Mouse (Mus musculus) brown adipose tissue, adult 24 weeks (tissue): ENCODE data around the gene Ttc16. TPM values are rescaled to one million over a fixed set of nuclear protein-coding genes. Genes with fewer than 3 reads are reported as not detected.

Source experiments
- H3K27ac ChIP-seq: fragments of 200-500 bp; replicated peaks from 2 replicates; pipeline ENCODE4 v1.5.1; 2012; ENCODE audit warnings: low read depth, mild to moderate bottlenecking, low read length
- H3K4me1 ChIP-seq: fragments of 200-500 bp; 2 replicates; pipeline ENCODE4 v1.6.1; 2012; ENCODE audit warnings: low read length, mixed read lengths; ENCODE audit not compliant: control insufficient read depth, insufficient read depth, insufficient read length
- H3K4me3 ChIP-seq: fragments of 200-500 bp; 2 replicates; pipeline ENCODE4 v1.5.1; 2012; ENCODE audit warnings: low read depth, mild to moderate bottlenecking, low read length, moderate library complexity; ENCODE audit not compliant: insufficient read depth
- polyA plus RNA-seq: library from polyadenylated mRNA; stranded (reverse); fragments of >200 nt; gene quantifications from 2 replicates; pipeline ENCODE4 v1.2.4, GENCODE M21; 2012; ENCODE audit not compliant: missing spikeins, insufficient read depth, insufficient read length

Ttc16 gene
- polyA plus RNA-seq, 1 experiment, result not detected

DNA sequence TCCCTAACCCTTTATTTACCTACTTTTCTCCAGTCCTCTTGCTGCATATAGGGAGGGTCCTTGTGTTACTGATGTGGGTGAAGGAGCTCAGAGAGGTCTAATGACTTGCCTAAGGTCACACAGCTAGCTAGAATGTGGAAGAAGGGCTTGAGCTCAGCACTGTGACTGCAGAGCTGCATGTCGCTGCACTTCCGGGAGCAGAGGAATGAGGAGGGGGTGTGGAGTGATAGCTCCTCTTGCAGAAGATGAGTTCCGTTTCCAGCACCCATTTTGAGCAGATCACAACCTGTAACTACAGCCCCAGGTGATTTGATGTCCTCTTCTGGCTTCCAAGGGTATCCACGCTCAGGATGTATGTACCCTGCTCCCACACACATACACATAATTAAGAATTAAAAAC, 51.3 kb downstream of the Ttc16 start:
- no peak overlapping the region for H3K27ac ChIP-seq
- H3K4me1 ChIP-seq, result peaks cover 2% of the 10 kb centered on the region; the same call in 1 of the 2 replicates
- no peak overlapping the region for H3K4me3 ChIP-seq

DNA sequence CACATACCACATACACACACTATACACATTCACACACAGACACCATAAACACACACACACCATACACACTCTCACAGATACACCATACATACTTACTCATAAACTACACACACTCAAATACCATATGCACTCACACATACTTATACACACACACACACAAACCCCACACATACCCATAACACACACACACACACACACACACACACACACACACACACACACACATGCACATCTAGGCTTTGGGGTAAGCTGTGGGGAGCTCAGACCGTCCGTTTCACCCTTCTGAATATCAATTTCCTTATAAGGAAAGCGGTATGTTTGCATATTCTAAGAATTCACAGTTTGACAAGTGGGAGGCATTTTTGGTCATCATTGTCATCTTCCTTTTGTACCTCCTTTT, 52.9 kb downstream of the Ttc16 start:
- no peak overlapping the region for H3K27ac ChIP-seq
- peaks cover 2% of the 10 kb centered on the region; the same call in 1 of the 2 replicates for H3K4me1 ChIP-seq
- no peak overlapping the region for H3K4me3 ChIP-seq

DNA sequence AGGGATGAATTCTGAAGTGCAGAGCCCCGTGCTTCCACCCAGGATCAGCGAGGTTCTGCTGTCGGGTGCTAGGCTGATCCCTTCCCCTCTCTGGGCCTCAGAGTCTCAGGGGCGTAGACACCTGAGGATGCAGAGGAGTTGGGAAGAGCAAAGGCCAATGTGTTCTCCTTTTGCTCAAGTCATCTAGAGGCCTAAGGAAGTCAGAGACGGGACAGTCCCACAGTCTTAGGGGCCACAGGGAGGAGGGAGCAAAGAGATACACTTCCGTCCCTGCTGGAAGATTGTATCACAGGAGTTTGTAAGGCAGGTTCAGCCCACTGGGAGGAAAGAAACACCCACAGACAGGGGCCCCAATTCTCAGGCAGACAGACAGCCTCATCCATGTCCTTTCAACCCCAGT, 53.4 kb downstream of the Ttc16 start:
- peaks cover 2% of the 10 kb centered on the region; the same call in 1 of the 2 replicates for H3K4me1 ChIP-seq
- no peak overlapping the region for H3K27ac ChIP-seq
- no peak overlapping the region for H3K4me3 ChIP-seq

DNA sequence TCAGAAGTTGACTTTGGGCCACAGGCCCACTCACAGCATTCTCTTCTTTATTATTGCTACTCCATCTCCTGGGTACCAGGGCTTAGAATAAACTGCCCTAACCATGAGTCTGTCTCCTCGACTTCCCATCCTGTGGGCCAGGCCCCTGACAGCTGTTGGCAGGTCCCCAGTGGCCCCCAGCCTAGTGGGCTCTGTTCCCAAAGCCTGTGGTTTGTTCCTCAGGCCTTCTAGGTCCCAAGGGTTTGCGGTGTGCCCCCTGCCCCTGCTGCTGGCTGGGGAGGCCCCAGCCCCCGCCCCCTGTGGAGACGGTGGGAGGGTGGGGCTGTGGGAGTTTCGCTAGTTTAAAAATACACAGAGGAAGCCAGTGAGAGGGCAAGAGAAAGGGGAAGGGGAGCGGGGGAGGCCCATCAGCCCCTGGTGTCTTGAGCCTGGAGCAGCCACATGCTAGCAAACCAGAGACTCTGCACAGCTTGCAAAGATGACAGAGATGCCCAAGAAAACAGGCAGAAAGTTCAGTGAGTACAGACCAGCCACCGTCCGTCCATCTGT, 54.7 kb downstream of the Ttc16 start, which contains the start of gene Sh2d3c:
Gene Sh2d3c, plus strand, starts transcription at position 375 of the 549 bp plus-strand sequence.
- no peak within 1 kb of the TSS for H3K27ac ChIP-seq
- H3K4me1 ChIP-seq, result peaks cover 2% of the 10 kb centered on the region; the same call in 1 of the 2 replicates
- peak within 1 kb of the TSS; percentile 2 for H3K4me3 ChIP-seq

DNA sequence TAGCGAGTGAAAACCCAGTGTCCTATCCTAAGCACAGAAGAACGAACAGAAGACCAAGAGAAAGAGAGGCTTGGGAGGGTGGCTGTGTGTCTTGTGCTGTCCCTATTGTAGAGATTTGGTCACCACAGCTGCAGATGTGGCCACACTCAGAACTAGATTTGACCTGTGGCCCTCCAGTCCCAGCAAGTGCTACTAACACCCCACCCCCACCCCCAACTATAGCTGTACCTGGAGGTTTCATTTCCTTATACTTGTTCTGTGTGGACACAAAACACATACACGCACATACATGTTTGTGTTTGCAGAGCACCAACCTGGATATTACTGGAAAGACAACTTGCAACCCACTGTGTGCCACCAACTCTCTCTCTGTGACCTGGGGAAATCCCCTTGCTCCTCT, 55.4 kb downstream of the Ttc16 start:
- Histone ChIP-seq H3K4me3 (no peak overlapping the region), H3K27ac (no peak overlapping the region), H3K4me1 (peaks cover 2% of the 10 kb centered on the region; the same call in 1 of the 2 replicates)

DNA sequence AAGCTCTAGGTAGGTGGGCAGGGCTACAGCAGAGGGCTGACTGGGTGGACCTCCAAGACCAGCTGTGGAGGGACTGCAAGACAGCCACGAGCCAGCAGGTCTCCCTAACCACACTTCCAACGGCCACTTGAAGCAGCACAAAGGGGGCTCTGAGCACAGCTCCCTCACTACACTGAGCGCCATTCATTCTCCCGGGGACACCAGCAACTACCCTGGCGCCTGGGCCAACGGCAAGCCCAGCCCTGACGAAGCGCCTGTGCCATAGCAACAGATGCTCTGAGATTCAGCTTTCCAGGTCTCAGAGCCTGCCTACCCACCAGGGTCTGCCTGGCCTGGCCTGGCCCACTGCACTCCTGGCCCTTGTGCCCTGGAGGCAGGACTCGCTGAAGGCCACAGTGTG, 56.7 kb downstream of the Ttc16 start:
- Histone ChIP-seq H3K4me3 (no peak overlapping the region), H3K4me1 (peaks cover 8% of the 10 kb centered on the region; the same call in 1 of the 2 replicates), H3K27ac (no peak overlapping the region)

DNA sequence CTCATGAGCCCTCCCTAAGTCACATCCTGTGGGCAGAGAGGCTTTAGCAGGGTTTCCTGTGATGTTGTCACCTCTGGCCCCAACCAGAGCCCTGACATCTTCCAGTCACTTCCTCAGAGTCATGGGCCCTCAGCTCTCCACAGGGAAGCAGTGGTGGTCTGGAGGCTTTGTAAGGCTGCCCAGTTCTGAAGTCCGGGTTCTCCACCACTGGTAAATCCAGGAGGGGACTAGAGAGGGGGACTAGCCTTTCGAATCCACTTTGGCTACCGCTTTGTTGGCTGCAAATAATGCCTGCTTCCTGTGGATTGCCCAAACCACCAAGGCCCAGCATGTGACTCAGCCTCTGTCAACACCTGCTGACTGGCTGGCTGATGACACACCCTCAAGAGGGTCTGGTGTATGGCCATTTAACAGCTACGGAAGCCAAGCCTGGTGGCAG, 60.4 kb downstream of the Ttc16 start:
- H3K4me1 ChIP-seq, result peaks cover 12% of the 10 kb centered on the region; the same call in 1 of the 2 replicates
- peak overlapping the region; percentile 87 for H3K27ac ChIP-seq
- no peak overlapping the region for H3K4me3 ChIP-seq

DNA sequence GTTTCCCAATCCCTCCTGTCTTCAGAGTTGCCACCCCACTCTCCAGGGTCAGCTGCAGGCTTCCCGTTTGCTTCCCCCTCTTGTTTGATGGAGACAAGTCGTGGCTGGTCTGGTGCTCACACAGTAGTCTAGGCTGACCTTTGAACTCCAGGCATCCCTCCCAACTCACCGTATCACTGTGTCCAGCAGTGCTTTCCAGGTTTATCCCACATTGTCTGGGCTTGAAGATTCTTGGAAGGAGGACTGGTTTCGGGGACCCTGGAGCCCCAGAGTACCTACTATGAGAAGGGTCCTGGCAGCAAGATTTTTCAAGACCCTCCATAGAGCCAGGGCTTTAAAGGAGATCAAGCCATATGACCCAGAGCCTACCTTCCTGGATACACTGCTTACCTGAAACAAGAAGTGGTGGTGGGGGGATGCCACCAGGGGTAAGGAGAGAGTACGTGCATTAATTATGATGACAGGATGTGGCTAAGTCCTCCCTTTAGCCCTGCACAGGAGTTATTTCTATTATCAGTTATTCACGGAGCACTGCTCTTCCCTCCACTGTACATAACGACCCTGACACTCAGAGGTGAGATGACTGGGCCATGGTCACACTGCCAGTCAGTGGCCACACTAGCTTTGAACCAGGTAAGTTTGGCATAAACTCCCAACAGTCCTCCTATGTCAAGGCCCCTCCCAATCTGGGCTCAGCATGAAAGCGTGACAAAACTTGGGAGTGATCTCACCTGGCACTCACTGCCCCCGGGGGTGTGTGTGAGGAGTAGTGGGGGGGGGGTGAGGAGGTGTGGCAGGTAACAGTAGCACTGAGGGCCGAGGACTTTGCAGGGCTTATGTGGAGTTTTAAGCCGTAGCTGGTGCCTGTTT, 61.1 kb downstream of the Ttc16 start:
- H3K27ac ChIP-seq, result peak overlapping the region; percentile 87
- no peak overlapping the region for H3K4me3 ChIP-seq
- peaks cover 12% of the 10 kb centered on the region; the same call in 1 of the 2 replicates for H3K4me1 ChIP-seq

DNA sequence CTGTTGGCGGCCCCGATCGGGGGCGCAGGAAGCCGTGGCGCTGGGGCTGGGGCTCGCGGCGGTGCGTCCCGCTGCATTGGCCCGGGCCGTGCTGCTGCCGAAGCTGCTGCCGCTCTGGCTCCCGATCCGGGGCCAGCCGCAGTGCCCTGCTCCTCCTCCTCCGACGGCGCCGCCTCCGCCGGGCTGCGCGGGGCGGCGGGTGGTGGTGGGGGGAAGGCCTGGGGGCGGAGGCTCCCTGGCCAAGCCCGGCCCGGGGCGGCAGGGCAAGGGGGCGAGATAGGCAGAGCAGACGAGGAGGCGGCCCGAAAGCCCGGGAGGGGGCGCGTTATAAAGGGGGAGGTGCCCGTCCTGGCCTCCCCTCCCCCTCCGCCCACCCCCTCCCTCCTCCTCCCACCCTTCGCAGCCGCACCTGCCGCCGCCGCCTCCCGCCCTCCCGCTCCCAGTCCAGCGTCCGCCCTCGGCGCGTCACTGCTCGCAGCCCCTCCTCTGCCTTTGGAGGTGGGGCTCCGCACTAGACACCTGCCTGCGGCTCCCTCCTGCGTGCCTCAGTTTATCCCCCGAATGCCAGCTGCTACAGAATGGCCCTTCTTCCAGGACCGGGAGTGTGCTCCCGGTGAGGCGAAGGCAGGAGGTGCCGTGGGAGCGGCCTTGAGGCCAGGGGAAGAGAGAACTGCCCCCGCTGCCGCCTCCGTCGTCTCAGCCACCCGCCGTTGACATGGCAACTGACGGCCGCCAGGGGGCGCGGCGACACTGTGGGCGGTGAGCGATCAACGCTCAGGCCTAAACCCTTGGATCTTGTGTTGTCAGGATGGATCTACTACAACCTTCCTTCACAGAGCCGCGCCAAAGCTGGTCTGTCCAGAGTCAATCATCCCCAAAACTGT, 62.3 kb downstream of the Ttc16 start, which contains the start of gene Cdk9:
Gene Cdk9, minus strand, starts transcription at position 143 of the 884 bp plus-strand sequence.
- Histone ChIP-seq H3K4me1 (peaks cover 12% of the 10 kb centered on the region; the same call in 1 of the 2 replicates), H3K4me3 (peak within 1 kb of the TSS; percentile 89), H3K27ac (peak within 1 kb of the TSS; percentile 88)

DNA sequence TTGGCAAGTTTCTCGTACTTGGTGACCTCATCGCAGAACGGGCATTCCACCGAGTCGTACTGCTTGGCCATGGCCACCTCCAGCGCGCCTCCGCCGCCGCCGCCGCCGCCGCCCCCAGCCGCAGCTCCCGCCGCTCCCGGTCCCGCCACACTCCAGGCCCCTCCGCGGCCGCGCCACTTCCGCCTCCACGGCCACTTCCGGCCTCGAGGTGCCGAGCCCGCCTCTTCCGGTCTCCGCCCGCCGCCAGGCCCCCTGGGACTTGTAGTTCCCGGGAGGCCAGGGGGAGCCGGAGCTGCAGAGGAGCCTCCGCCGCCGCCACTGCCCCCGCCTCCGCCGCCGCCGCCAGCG, 62.9 kb downstream of the Ttc16 start:
- Histone ChIP-seq H3K4me1 (peaks cover 12% of the 10 kb centered on the region; the same call in 1 of the 2 replicates), H3K27ac (peak overlapping the region; percentile 83), H3K4me3 (peak overlapping the region; percentile 89)

DNA sequence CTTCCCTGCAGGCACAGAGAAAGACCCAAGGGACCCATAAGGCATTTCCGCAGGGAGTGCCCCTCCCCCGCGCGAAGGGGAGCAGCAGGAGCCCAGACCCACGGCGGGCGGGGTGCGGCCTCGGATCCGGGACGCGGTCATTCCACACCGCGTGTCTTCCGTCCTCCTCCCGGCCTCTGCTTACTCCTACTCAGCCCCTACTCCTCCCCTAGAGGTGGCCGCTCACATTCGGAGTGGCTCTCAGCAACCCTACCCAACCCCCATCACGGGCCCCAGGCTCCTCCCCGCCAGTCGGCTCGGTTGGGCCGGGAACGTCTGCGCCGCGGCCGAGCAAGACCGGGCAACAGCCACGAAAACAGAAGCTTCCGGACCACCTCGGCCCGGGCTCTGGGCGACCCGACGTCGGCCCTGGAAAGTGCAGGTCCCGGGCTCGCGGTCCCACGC, 63.3 kb downstream of the Ttc16 start:
- Histone ChIP-seq H3K27ac (peak overlapping the region; percentile 83), H3K4me1 (peaks cover 12% of the 10 kb centered on the region; the same call in 1 of the 2 replicates), H3K4me3 (peak overlapping the region; percentile 89)

DNA sequence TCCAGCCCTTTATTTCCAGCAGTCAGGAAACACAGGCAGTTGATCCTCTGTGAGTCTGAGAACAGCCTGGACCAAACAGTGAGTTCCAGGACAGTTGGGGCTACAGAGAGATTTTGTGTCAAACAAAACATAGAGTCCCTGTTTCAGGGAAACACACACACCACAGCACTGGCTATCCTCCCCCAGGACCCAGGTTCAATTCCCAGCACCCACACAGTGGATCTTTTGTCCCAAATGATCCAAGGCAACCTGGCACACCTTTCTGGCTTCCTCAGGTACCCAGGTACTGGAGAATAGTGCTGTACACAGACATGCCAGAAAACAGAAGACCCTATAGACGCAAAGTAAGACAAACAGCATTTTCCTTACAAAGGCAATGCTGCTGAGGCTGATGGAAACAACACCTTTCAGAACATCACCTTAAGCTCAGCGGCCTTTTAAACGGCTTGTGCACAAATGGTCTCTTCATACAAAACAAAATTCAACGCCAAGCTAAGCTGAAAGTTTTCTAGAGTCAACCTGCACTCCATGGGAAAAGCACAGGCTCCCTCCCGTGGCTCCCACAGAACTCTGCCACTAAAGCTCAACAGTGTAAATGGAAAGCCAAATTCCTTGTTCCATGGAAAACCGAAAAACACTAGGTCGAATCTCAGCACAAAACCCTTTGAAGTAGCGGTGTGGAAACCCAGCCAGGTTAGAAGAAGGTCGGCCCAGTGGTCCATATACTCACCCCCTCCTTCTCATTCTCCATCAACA, 64.0 kb downstream of the Ttc16 start:
- Histone ChIP-seq H3K4me3 (peak overlapping the region; percentile 89), H3K27ac (peak overlapping the region; percentile 83), H3K4me1 (peaks cover 12% of the 10 kb centered on the region; the same call in 1 of the 2 replicates)

DNA sequence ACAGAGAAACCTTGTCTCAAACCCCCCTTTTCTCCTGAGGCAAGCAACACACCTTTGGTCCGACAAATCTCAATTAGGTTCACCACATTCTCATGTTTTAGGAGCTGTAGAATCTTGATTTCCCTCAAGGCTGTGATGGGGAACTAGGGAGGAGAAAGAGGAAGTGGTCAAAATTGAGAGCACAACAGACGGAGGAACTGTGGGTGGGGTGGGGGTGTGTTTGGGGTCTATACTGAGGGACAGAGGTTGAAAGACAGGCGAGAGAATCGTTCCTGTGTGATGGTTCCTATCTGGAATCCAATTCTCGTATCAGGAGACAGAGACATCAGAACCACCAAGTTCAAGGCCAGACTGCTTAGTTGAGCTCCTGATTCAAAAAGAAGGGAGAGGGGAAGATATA, 65.0 kb downstream of the Ttc16 start:
- H3K4me1 ChIP-seq, result peaks cover 12% of the 10 kb centered on the region; the same call in 1 of the 2 replicates
- no peak overlapping the region for H3K27ac ChIP-seq
- H3K4me3 ChIP-seq, result peak overlapping the region; percentile 16; the same call in 1 of the 2 replicates

DNA sequence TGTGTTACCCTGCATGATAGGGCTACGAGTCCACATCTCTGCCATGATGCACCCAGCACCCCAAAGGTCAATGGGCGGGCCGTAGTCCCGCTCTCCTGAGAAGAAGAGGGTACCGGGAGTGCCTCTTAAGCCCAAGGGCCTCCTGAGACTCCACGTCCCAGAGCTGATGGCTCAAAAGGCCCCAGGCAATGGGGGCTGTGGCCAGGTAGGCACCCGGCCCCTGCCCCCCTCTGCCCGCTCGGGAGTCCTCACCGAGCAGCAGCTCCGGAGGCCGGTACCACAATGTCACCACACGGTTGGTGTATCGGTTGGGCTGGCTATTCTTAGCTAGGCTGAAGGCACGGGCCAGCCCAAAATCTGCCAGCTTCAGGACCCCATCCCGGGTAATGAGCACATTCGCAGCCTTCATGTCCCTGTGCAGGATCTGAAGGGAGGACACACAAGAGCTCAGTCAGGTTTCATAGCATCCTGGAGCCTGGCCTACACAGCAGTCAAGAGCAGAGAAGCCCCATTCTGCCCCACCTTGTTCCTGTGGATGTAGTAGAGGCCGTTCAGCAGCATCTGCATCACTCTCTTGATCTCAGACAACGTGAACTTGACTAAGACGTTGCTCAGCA, 65.8 kb downstream of the Ttc16 start:
- Histone ChIP-seq H3K27ac (no peak overlapping the region), H3K4me3 (no peak overlapping the region), H3K4me1 (peaks cover 11% of the 10 kb centered on the region; the same call in 1 of the 2 replicates)
